Mouse (Mus musculus): ENCODE measurements around the gene Tmem81. TPM values are rescaled to one million over a fixed set of nuclear protein-coding genes. Genes with fewer than 3 reads are reported as not detected.
A peak's percentile ranks its signal among the peaks of the same experiment; 100 is the strongest.

Tmem81 gene
- polyA plus RNA-seq, 1 experiment, result 6.1 TPM

DNA sequence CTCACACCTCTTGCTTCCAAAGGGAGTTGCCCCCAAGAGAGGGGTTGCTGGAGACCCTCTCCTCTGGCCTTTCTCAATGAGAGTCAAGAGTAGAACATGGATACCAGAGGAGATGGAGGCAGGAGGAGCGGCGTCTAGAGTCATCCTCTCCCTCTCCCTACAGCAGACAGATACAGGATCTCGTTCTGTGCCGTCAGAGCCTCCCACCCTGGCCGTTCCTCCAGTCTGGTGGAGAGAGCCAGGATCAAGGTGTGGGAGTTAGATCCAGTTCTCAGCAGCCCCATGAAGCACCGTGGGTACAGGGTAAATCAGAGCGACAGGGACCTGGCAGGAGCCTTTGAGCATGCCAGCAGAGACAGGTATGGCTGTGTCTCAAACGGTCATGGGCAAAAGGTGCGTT lies 26.5 kb downstream of the Tmem81 start:
- TF ChIP-seq POLR2A (IDR thresholded peaks at IDR 0.05; ENCODE audit: borderline replicate concordance, insufficient read depth, low read length) (no peak), CTCF (IDR thresholded peaks at IDR 0.05; ENCODE audit: borderline replicate concordance, insufficient read depth, low read depth, low read length) (no peak)
- WGBS, result 13% methylated on average over 9 of the region's 9 CpGs
- peak; percentile 42 to 50 for DNase-seq

DNA sequence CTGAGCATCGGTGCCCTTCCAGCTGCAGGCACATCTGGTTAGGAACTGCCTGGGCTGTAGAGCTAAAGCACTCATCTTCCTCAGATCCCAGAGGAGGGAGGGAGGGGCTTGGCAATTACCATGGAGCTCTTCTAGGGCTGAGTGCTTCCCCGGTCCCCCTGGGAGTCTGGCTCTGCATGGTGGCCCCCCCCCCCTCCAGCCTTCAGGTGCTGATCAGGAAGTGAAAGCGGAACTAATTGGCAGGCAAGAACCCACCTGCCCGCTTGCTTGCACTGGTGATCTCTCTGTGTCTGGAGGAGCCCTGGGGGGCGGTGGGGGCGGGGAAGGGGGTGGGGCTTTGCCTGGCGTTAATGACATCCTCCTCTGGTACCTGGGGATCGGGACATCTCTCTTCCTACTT lies 27.8 kb downstream of the Tmem81 start:
- WGBS, result 14% methylated on average over 8 of the region's 8 CpGs
- DNase-seq, result no peak
- Histone ChIP-seq H3K4me3 (replicated peaks; ENCODE audit: insufficient read depth, low read depth, low read length) (no peak overlapping the region), H3K27ac (ENCODE audit: insufficient read depth, low read length) (peak overlapping the region; percentile 8; the same call in 1 of the 2 replicates), H3K4me1 (ENCODE audit: control insufficient read depth, insufficient read depth, low read length) (peaks cover 90% of the 10 kb centered on the region), H3K27me3 (ENCODE audit: control insufficient read depth, insufficient read depth, low read length) (no peaks in the 10 kb centered on the region)
- TF ChIP-seq POLR2A (IDR thresholded peaks at IDR 0.05; ENCODE audit: borderline replicate concordance, insufficient read depth, low read length), result no peak
- no peak for TF ChIP-seq CTCF (IDR thresholded peaks at IDR 0.05; ENCODE audit: borderline replicate concordance, insufficient read depth, low read depth, low read length)

More for the DNA sequence above, 26.5 kb downstream of the Tmem81 start:
- peak overlapping the region; percentile 68 for H3K27ac ChIP-seq (ENCODE audit: insufficient read depth, low read length)
- no peak overlapping the region for H3K4me3 ChIP-seq (replicated peaks; ENCODE audit: insufficient read depth, low read depth, low read length)
- H3K4me1 ChIP-seq (ENCODE audit: control insufficient read depth, insufficient read depth, low read length), result peaks cover 92% of the 10 kb centered on the region
- no peaks in the 10 kb centered on the region for H3K27me3 ChIP-seq (ENCODE audit: control insufficient read depth, insufficient read depth, low read length)

DNA sequence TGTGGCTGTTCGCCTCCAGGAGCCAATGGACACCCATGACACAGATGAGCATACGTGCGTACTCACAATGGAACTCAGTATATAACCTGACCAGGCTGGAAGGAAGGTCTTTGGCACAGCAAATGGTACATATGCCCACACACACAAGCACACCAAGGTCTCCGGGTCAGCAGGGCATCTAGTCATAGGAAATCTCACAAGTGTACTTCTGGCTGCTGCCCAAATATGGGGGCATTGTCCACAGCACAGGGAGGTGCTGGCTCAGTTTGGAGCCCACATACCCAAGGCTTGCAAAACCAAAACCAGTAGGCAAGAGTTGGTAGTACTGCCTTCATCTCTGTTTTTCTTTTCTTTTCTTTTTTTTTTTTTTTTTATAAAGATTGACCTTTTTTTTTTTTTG lies 29.5 kb downstream of the Tmem81 start:
- 27% methylated on average over 4 of the region's 4 CpGs for WGBS
- Histone ChIP-seq H3K4me1 (ENCODE audit: control insufficient read depth, insufficient read depth, low read length) (peaks cover 77% of the 10 kb centered on the region), H3K4me3 (replicated peaks; ENCODE audit: insufficient read depth, low read depth, low read length) (no peak overlapping the region), H3K27ac (ENCODE audit: insufficient read depth, low read length) (peak overlapping the region; percentile 18), H3K27me3 (ENCODE audit: control insufficient read depth, insufficient read depth, low read length) (no peaks in the 10 kb centered on the region)
- peak; percentile 35 to 40 for DNase-seq
- TF ChIP-seq POLR2A (IDR thresholded peaks at IDR 0.05; ENCODE audit: borderline replicate concordance, insufficient read depth, low read length) (no peak), CTCF (IDR thresholded peaks at IDR 0.05; ENCODE audit: borderline replicate concordance, insufficient read depth, low read depth, low read length) (no peak)

DNA sequence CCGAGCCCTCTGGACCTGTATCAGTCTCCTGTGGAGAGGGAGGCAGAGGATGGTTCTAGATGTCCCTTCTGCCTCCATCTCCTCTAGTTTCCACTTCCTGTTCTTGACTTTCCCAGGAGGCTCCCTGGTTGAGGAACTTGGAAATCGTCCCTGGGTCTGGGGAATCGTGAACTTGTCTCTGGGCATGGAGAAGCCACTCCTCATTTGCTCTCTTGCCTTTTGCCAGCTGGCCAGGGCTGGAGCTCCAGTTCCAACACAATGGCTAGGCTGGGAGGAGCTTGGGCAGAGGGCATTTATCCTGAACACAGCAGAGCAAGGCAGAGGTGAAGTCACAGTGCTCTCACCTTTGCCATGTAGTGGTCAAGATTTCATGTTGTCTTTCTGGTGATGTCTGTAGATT lies 30.4 kb downstream of the Tmem81 start:
- peak; percentile 46 to 66 for DNase-seq
- TF ChIP-seq POLR2A (IDR thresholded peaks at IDR 0.05; ENCODE audit: borderline replicate concordance, insufficient read depth, low read length), result no peak
- no peak for TF ChIP-seq CTCF (IDR thresholded peaks at IDR 0.05; ENCODE audit: borderline replicate concordance, insufficient read depth, low read depth, low read length)
- Histone ChIP-seq H3K27me3 (ENCODE audit: control insufficient read depth, insufficient read depth, low read length) (no peaks in the 10 kb centered on the region), H3K27ac (ENCODE audit: insufficient read depth, low read length) (peak overlapping the region; percentile 77), H3K4me3 (replicated peaks; ENCODE audit: insufficient read depth, low read depth, low read length) (no peak overlapping the region), H3K4me1 (ENCODE audit: control insufficient read depth, insufficient read depth, low read length) (peaks cover 71% of the 10 kb centered on the region)
- WGBS, result 4% methylated on average over 3 of the region's 3 CpGs

DNA sequence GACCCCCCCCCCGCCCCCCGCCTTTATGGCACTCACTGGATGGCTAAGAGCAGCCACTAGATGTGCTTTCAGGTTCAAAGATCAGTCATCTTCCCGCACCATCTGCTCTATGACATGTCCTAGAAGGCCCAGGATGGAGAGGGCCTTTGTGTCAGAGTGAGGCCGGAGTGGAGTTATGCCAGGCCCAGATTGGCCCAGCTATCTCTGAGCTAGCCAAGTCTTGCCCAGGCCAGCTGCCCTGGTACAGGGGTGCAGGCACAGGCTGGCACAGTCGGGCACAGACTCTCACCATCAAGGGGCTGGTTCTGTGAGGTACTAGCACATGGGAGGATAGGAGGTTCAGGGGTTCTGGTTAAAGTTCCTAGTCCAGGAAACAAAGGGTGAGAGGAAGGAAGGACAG lies 31.7 kb downstream of the Tmem81 start:
- Histone ChIP-seq H3K4me3 (replicated peaks; ENCODE audit: insufficient read depth, low read depth, low read length) (peak overlapping the region; percentile 20), H3K4me1 (ENCODE audit: control insufficient read depth, insufficient read depth, low read length) (peaks cover 59% of the 10 kb centered on the region), H3K27ac (ENCODE audit: insufficient read depth, low read length) (peak overlapping the region; percentile 91), H3K27me3 (ENCODE audit: control insufficient read depth, insufficient read depth, low read length) (no peaks in the 10 kb centered on the region)
- DNase-seq, result peak; percentile 88 to 94
- TF ChIP-seq POLR2A (IDR thresholded peaks at IDR 0.05; ENCODE audit: borderline replicate concordance, insufficient read depth, low read length) (peak; percentile 23; the same call in 1 of the 2 replicates), CTCF (IDR thresholded peaks at IDR 0.05; ENCODE audit: borderline replicate concordance, insufficient read depth, low read depth, low read length) (no peak)
- WGBS, result 16% methylated on average over 5 of the region's 5 CpGs

DNA sequence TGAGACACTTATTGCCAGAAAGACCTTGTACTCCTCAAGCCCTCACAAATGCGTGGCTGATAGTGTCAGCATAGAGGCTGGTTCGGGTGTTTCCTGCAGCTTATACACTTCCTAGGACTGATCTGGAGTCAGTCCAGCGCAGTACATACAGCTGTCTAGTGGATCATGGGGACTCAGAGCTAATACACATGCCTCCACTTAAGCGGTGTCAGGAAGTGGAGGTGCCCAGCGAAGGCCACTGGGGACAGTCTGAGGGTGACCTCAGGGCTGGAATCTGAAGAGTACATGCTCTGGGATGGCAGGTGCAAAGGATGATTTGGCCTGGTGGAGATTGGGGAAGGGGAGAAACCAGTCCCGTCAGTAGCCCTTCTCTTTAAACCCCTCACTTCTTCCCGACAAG lies 34.7 kb downstream of the Tmem81 start:
- TF ChIP-seq CTCF (IDR thresholded peaks at IDR 0.05; ENCODE audit: borderline replicate concordance, insufficient read depth, low read depth, low read length) (no peak), POLR2A (IDR thresholded peaks at IDR 0.05; ENCODE audit: borderline replicate concordance, insufficient read depth, low read length) (no peak)
- DNase-seq, result peak; percentile 21 to 43
- peak overlapping the region; percentile 99 for H3K4me3 ChIP-seq (replicated peaks; ENCODE audit: insufficient read depth, low read depth, low read length)
- peak overlapping the region; percentile 93 for H3K27ac ChIP-seq (ENCODE audit: insufficient read depth, low read length)
- H3K4me1 ChIP-seq (ENCODE audit: control insufficient read depth, insufficient read depth, low read length), result peaks cover 38% of the 10 kb centered on the region
- no peaks in the 10 kb centered on the region for H3K27me3 ChIP-seq (ENCODE audit: control insufficient read depth, insufficient read depth, low read length)
- 14% methylated on average over 7 of the region's 7 CpGs for WGBS

DNA sequence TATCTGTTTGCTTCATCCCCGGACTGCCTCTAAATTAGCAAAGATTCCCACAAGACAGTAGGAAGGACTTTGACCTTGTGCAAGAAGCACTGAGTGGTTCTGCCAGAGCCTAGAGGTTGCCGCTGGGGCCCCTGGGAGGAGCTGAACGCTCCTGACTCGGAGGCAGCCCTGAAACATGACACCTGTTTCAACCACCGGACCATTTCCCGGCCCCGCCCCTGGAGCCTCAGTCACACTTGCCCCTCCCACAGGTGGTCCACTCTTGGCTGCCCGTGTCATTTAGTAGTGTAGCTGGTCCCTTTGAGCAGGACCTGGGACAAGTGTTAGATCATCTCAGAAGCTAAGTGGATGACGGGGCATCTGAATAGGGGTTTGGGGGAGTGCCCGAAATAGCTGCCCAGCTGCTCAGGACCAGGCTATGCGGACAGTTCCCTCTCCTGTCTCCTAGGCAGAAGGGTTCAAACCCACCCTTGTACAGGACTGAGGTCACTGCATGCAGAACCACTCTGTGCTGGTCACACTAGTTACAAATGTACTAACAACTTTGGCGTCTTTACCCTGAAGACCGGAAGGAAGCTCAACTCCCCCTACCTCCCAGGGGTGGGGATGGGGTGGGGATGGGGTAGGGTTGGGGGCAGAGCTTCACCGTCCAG lies 35.3 kb downstream of the Tmem81 start:
- peak; percentile 69 to 72 for DNase-seq
- H3K4me3 ChIP-seq (replicated peaks; ENCODE audit: insufficient read depth, low read depth, low read length), result peak overlapping the region; percentile 99
- H3K4me1 ChIP-seq (ENCODE audit: control insufficient read depth, insufficient read depth, low read length), result peaks cover 32% of the 10 kb centered on the region
- H3K27ac ChIP-seq (ENCODE audit: insufficient read depth, low read length), result peak overlapping the region; percentile 93
- WGBS, result 4% methylated on average over 14 of the region's 14 CpGs
- no peak for TF ChIP-seq CTCF (IDR thresholded peaks at IDR 0.05; ENCODE audit: borderline replicate concordance, insufficient read depth, low read depth, low read length)
- TF ChIP-seq POLR2A (IDR thresholded peaks at IDR 0.05; ENCODE audit: borderline replicate concordance, insufficient read depth, low read length), result no peak
- H3K27me3 ChIP-seq (ENCODE audit: control insufficient read depth, insufficient read depth, low read length), result no peaks in the 10 kb centered on the region
